Mouse (Mus musculus): ENCODE results near the gene Enpp5. TPM values are rescaled to one million over a fixed set of nuclear protein-coding genes. Genes with fewer than 3 reads are reported as not detected.

Gene Enpp5
- polyA plus RNA-seq, 1 experiment from 2014 or later: 147 TPM

- Histone ChIP-seq H3K27me3 (ENCODE audit: control insufficient read depth, insufficient read depth, low read depth, low read length) (no peaks in the 10 kb centered on the region), H3K9ac (ENCODE audit: low read depth, low read length) (no peak overlapping the region), H3K36me3 (ENCODE audit: control insufficient read depth, insufficient read depth, low read length) (no peaks in the 10 kb centered on the region), H3K4me3 (ENCODE audit: low read depth, low read length) (no peak overlapping the region), H3K27ac (ENCODE audit: low read length) (no peak overlapping the region), H3K9me3 (replicated peaks; ENCODE audit: control insufficient read depth, low read length, poor library complexity, severe bottlenecking) (no peaks in the 10 kb centered on the region), H3K4me1 (ENCODE audit: control insufficient read depth, insufficient read depth, low read length) (peaks cover 7% of the 10 kb centered on the region; the same call in 1 of the 2 replicates), H3K4me2 (ENCODE audit: low read length) (no peak overlapping the region)
- no peak for ATAC-seq
- 71% methylated on average over 3 of the region's 3 CpGs for WGBS
These were observed 29.7 kb downstream of the Enpp5 start for GRCm38 (mm10) chr17:44108331-44108730.

GRCm38 (mm10) chr17:44116584-44116983 lies 38.0 kb downstream of the Enpp5 start:
- Histone ChIP-seq H3K27ac (ENCODE audit: low read length) (no peak overlapping the region), H3K36me3 (ENCODE audit: control insufficient read depth, insufficient read depth, low read length) (no peaks in the 10 kb centered on the region), H3K4me3 (ENCODE audit: low read depth, low read length) (no peak overlapping the region), H3K9me3 (replicated peaks; ENCODE audit: control insufficient read depth, low read length, poor library complexity, severe bottlenecking) (no peaks in the 10 kb centered on the region), H3K4me2 (ENCODE audit: low read length) (no peak overlapping the region), H3K27me3 (ENCODE audit: control insufficient read depth, insufficient read depth, low read depth, low read length) (no peaks in the 10 kb centered on the region), H3K4me1 (ENCODE audit: control insufficient read depth, insufficient read depth, low read length) (no peaks in the 10 kb centered on the region), H3K9ac (ENCODE audit: low read depth, low read length) (no peak overlapping the region)
- 75% methylated on average over 2 of the region's 2 CpGs for WGBS
- no peak for ATAC-seq

DNA sequence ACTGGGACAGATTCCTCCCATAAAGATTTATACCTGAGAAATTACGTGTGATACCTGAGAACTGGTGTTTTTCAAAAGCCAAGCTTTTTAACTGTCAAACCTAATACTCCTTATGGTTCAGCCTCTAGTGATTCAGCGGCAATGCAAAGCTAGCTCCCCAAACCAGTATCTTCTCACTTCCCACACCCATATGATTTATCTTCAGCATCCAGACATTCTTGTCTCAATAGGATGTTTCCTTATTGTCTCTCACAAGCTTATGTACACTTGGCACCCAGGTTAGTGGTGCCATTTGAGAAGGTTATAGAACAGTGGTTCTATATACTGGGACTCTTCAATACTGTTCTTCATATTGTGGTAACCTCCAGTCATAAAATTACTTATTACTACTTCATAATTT lies 39.1 kb downstream of the Enpp5 start:
- no peak for ATAC-seq
- Histone ChIP-seq H3K27me3 (ENCODE audit: control insufficient read depth, insufficient read depth, low read depth, low read length) (no peaks in the 10 kb centered on the region), H3K4me3 (ENCODE audit: low read depth, low read length) (no peak overlapping the region), H3K9ac (ENCODE audit: low read depth, low read length) (no peak overlapping the region), H3K4me1 (ENCODE audit: control insufficient read depth, insufficient read depth, low read length) (no peaks in the 10 kb centered on the region), H3K27ac (ENCODE audit: low read length) (no peak overlapping the region), H3K9me3 (replicated peaks; ENCODE audit: control insufficient read depth, low read length, poor library complexity, severe bottlenecking) (no peaks in the 10 kb centered on the region), H3K4me2 (ENCODE audit: low read length) (no peak overlapping the region), H3K36me3 (ENCODE audit: control insufficient read depth, insufficient read depth, low read length) (no peaks in the 10 kb centered on the region)
- WGBS: 74% methylated on average over 2 of the region's 2 CpGs

GRCm38 (mm10) chr17:44118231-44118630 lies 39.6 kb downstream of the Enpp5 start:
- Histone ChIP-seq H3K27ac (ENCODE audit: low read length) (no peak overlapping the region), H3K9ac (ENCODE audit: low read depth, low read length) (no peak overlapping the region), H3K9me3 (replicated peaks; ENCODE audit: control insufficient read depth, low read length, poor library complexity, severe bottlenecking) (no peaks in the 10 kb centered on the region), H3K36me3 (ENCODE audit: control insufficient read depth, insufficient read depth, low read length) (no peaks in the 10 kb centered on the region), H3K27me3 (ENCODE audit: control insufficient read depth, insufficient read depth, low read depth, low read length) (no peaks in the 10 kb centered on the region), H3K4me3 (ENCODE audit: low read depth, low read length) (no peak overlapping the region), H3K4me1 (ENCODE audit: control insufficient read depth, insufficient read depth, low read length) (no peaks in the 10 kb centered on the region), H3K4me2 (ENCODE audit: low read length) (no peak overlapping the region)
- ATAC-seq: no peak
- 86% methylated on average over 4 of the region's 4 CpGs for WGBS

- Histone ChIP-seq H3K4me3 (ENCODE audit: low read depth, low read length) (no peak overlapping the region), H3K4me2 (ENCODE audit: low read length) (no peak overlapping the region), H3K4me1 (ENCODE audit: control insufficient read depth, insufficient read depth, low read length) (no peaks in the 10 kb centered on the region), H3K27ac (ENCODE audit: low read length) (no peak overlapping the region), H3K36me3 (ENCODE audit: control insufficient read depth, insufficient read depth, low read length) (no peaks in the 10 kb centered on the region), H3K9ac (ENCODE audit: low read depth, low read length) (no peak overlapping the region), H3K9me3 (replicated peaks; ENCODE audit: control insufficient read depth, low read length, poor library complexity, severe bottlenecking) (no peaks in the 10 kb centered on the region), H3K27me3 (ENCODE audit: control insufficient read depth, insufficient read depth, low read depth, low read length) (no peaks in the 10 kb centered on the region)
- 86% methylated on average over 12 of the region's 12 CpGs for WGBS
- ATAC-seq: no peak
These were observed 42.9 kb downstream of the Enpp5 start for GRCm38 (mm10) chr17:44121366-44122100.

- Histone ChIP-seq H3K4me2 (ENCODE audit: low read length) (no peak overlapping the region), H3K27me3 (ENCODE audit: control insufficient read depth, insufficient read depth, low read depth, low read length) (no peaks in the 10 kb centered on the region; the same call in 1 of the 2 replicates), H3K27ac (ENCODE audit: low read length) (no peak overlapping the region), H3K36me3 (ENCODE audit: control insufficient read depth, insufficient read depth, low read length) (no peaks in the 10 kb centered on the region), H3K9ac (ENCODE audit: low read depth, low read length) (no peak overlapping the region), H3K9me3 (replicated peaks; ENCODE audit: control insufficient read depth, low read length, poor library complexity, severe bottlenecking) (no peaks in the 10 kb centered on the region), H3K4me3 (ENCODE audit: low read depth, low read length) (no peak overlapping the region), H3K4me1 (ENCODE audit: control insufficient read depth, insufficient read depth, low read length) (no peaks in the 10 kb centered on the region)
- 90% methylated on average over 13 of the region's 13 CpGs for WGBS
- ATAC-seq: no peak
These were observed 50.6 kb downstream of the Enpp5 start for GRCm38 (mm10) chr17:44129092-44129750.

DNA sequence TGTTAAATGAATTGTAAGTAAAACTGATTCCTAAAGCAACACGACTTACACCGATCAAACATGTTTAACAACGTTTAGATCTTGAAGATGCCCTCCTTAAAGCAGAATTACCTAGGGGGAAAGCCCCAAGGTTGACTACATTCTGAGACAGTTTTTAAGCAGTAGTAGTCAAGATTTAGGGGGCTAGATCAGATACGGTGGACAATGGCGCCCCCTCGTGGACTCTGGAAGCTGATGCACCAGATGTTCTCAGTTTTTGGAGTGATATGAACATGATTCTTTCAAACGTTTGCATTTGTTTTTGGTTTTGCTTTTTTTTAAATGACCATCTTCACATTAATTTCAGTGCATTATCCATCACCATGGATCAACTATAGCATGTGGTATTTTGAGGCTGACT lies 51.8 kb downstream of the Enpp5 start:
- no peak overlapping the region for H3K4me3 ChIP-seq (ENCODE audit: low read depth, low read length)
- no peak overlapping the region for H3K27ac ChIP-seq (ENCODE audit: low read length)
- no peaks in the 10 kb centered on the region; the same call in 1 of the 2 replicates for H3K27me3 ChIP-seq (ENCODE audit: control insufficient read depth, insufficient read depth, low read depth, low read length)
- no peak overlapping the region for H3K9ac ChIP-seq (ENCODE audit: low read depth, low read length)
- H3K9me3 ChIP-seq (replicated peaks; ENCODE audit: control insufficient read depth, low read length, poor library complexity, severe bottlenecking): no peaks in the 10 kb centered on the region
- no peaks in the 10 kb centered on the region for H3K36me3 ChIP-seq (ENCODE audit: control insufficient read depth, insufficient read depth, low read length)
- H3K4me2 ChIP-seq (ENCODE audit: low read length): no peak overlapping the region
- WGBS: 15% methylated on average over 7 of the region's 7 CpGs
- H3K4me1 ChIP-seq (ENCODE audit: control insufficient read depth, insufficient read depth, low read length): no peaks in the 10 kb centered on the region
- no peak for ATAC-seq

DNA sequence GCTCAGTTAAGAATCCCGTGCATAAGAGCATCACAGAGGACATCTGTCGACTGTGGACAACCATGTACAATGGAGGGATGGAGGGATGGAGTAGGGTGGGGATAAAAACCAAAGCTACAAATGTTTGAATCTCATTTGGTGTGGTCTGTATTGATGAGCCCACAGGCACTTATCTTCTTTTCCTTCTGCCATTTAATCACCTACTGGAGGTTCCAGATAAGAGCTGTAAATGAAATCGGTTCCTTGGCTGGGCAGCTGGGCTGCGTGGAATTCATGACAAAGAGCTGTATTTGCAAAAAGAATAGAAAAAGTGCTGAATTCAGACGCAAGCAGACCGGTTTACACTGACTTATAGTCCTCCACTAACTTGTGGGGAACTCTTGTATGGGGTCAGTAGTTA lies 55.5 kb downstream of the Enpp5 start:
- Histone ChIP-seq H3K9ac (ENCODE audit: low read depth, low read length) (no peak overlapping the region), H3K4me1 (ENCODE audit: control insufficient read depth, insufficient read depth, low read length) (no peaks in the 10 kb centered on the region), H3K27me3 (ENCODE audit: control insufficient read depth, insufficient read depth, low read depth, low read length) (no peaks in the 10 kb centered on the region; the same call in 1 of the 2 replicates), H3K9me3 (replicated peaks; ENCODE audit: control insufficient read depth, low read length, poor library complexity, severe bottlenecking) (no peaks in the 10 kb centered on the region), H3K27ac (ENCODE audit: low read length) (no peak overlapping the region), H3K4me2 (ENCODE audit: low read length) (no peak overlapping the region), H3K4me3 (ENCODE audit: low read depth, low read length) (no peak overlapping the region), H3K36me3 (ENCODE audit: control insufficient read depth, insufficient read depth, low read length) (no peaks in the 10 kb centered on the region)
- WGBS: 69% methylated on average over 6 of the region's 6 CpGs
- no peak for ATAC-seq

GRCm38 (mm10) chr17:44134545-44134944 lies 55.9 kb downstream of the Enpp5 start:
- 82% methylated on average over 9 of the region's 9 CpGs for WGBS
- H3K27ac ChIP-seq (ENCODE audit: low read length): no peak overlapping the region
- no peak overlapping the region for H3K4me3 ChIP-seq (ENCODE audit: low read depth, low read length)
- H3K36me3 ChIP-seq (ENCODE audit: control insufficient read depth, insufficient read depth, low read length): no peaks in the 10 kb centered on the region
- ATAC-seq: no peak
- no peaks in the 10 kb centered on the region for H3K9me3 ChIP-seq (replicated peaks; ENCODE audit: control insufficient read depth, low read length, poor library complexity, severe bottlenecking)
- no peak overlapping the region for H3K4me2 ChIP-seq (ENCODE audit: low read length)
- no peaks in the 10 kb centered on the region; the same call in 1 of the 2 replicates for H3K27me3 ChIP-seq (ENCODE audit: control insufficient read depth, insufficient read depth, low read depth, low read length)
- H3K4me1 ChIP-seq (ENCODE audit: control insufficient read depth, insufficient read depth, low read length): no peaks in the 10 kb centered on the region
- H3K9ac ChIP-seq (ENCODE audit: low read depth, low read length): no peak overlapping the region

Data from midbrain, embryonic 16.5 days (tissue).